Mouse (Mus musculus) limb, embryonic 14.5 days (tissue): ENCODE data around the gene Psmb3. TPM values are rescaled to one million over a fixed set of nuclear protein-coding genes. Genes with fewer than 3 reads are reported as not detected.
"Not testable (repeated sequence)": the region's sequence is repeated elsewhere in the genome, so short reads cannot be mapped to it uniquely, and the experiment has no call there.

ENCODE experiments used
- ATAC-seq: fragments of 200-750 bp; cut with Nextera tagmentation; 2 replicates; pipeline ENCODE4 v1.8.0; 2017; ENCODE audit warnings: low read depth, moderate number of reproducible peaks, moderate TSS enrichment; ENCODE audit not compliant: low FRiP score
- DNase-seq: peaks from one replicate; pipeline ENCODE4 v3.0.0-alpha.2; 2015; ENCODE audit warnings: low spot score
- H3K27ac ChIP-seq: fragments of 300-500 bp; sonication (generic); replicated peaks from 2 replicates; pipeline ENCODE4 v1.5.1; 2014; ENCODE audit warnings: low read depth, mild to moderate bottlenecking, low read length, moderate library complexity, mixed read lengths
- H3K27me3 ChIP-seq: fragments of 300-500 bp; sonication (generic); 2 replicates; pipeline ENCODE4 v1.6.1; 2014; ENCODE audit warnings: low read length, mixed read lengths; ENCODE audit not compliant: control insufficient read depth, insufficient read depth
- H3K36me3 ChIP-seq: fragments of 300-500 bp; sonication (generic); 2 replicates; pipeline ENCODE4 v1.6.1; 2014; ENCODE audit warnings: mild to moderate bottlenecking, low read length, moderate library complexity, mixed read lengths; ENCODE audit not compliant: control insufficient read depth, insufficient read depth
- H3K4me1 ChIP-seq: fragments of 300-500 bp; sonication (generic); 2 replicates; pipeline ENCODE4 v1.6.1; 2014; ENCODE audit warnings: antibody characterized with exemption, low read length, mixed read lengths; ENCODE audit not compliant: control insufficient read depth, insufficient read depth
- H3K4me2 ChIP-seq: fragments of 300-500 bp; sonication (generic); replicated peaks from 2 replicates; pipeline ENCODE4 v1.6.1; 2014; ENCODE audit warnings: low read depth, mild to moderate bottlenecking, low read length, moderate library complexity; ENCODE audit not compliant: severe bottlenecking
- H3K4me3 ChIP-seq: fragments of 300-500 bp; sonication (generic); replicated peaks from 2 replicates; pipeline ENCODE4 v1.5.1; 2014; ENCODE audit warnings: low read length
- H3K9ac ChIP-seq: fragments of 300-500 bp; sonication (generic); 2 replicates; pipeline ENCODE4 v1.6.1; 2014; ENCODE audit warnings: mild to moderate bottlenecking, low read depth, low read length, moderate library complexity; ENCODE audit not compliant: severe bottlenecking
- H3K9me3 ChIP-seq: fragments of 300-500 bp; sonication (generic); 2 replicates; pipeline ENCODE4 v1.6.1; 2016; ENCODE audit warnings: low read length; ENCODE audit not compliant: control insufficient read depth
- POLR2A ChIP-seq: fragments of 200-500 bp; IDR thresholded peaks from 2 replicates; pipeline ENCODE4 v1.8.0; 2012; ENCODE audit warnings: inconsistent platforms, mild to moderate bottlenecking, moderate library complexity, borderline replicate concordance; ENCODE audit not compliant: insufficient read depth, insufficient read length; ENCODE audit errors: extremely low read depth
- WGBS: fragments of 180-500 bp; shearing (Covaris S2); extraction: QIAGEN DNeasy Blood & Tissue Kit; methylation state at CpG from one replicate; pipeline ENCODE4 v1.1.7; 2014; 5-methylcytosine and 5-hydroxymethylcytosine counted together
- polyA plus RNA-seq, 2 experiments: library from polyadenylated mRNA; depleted of rRNA in 1 of 2; stranded (reverse) in 1 of 2; unstranded in 1 of 2; fragments of >200 nt; fragmentation: Nextera tagmentation in 1 of 2; extraction: Ambion mirVana in 1 of 2; gene quantifications; 2 replicates each; pipeline versions ENCODE4 v1.2.1 to v1.2.3; 2012 to 2014

Gene Psmb3
- polyA plus RNA-seq, 2 experiments: 368 to 508 TPM

DNA sequence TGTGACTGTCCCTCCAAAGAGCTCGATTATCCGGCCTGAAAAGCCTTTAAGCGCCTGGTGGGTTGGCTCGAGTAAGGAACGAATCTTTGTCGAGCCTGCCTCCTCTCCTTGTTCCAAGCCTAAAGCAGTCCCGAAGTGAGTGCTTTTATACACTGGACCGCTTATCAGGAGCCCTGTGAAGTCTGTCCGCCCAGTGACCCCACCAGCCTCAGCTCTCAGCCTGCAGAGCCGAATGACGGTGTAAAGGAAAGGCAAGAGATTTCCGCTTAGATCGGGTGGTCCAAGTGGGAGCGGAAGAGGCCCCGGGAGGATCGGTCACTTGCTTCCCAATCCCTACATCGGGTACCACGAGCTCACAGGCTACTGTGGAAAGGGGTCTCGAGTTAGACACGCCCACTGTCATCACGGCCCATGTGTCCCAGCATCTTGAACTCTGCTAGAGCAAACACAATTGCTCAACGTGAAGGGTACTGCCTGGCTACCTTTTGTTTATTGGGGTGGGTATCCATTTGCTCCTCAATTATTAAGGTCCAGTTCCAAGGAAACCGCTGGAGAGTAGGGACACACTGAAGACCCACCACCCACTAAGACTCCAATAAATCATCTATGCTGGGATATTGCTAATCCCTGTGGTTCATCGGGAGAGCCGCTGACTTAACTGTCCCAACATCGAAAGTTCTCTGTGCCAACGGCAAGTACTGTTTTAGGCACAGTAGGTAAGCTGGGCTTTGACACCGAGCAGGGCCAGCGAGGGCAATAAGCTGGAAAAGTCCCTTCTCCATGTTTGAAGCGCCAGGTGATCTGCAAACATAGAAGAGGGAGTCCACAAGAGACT is 2.2 kb upstream of the Psmb3 start:
- H3K27ac ChIP-seq: peak overlapping the region; percentile 97
- no peaks in the 10 kb centered on the region for H3K27me3 ChIP-seq
- H3K9me3 ChIP-seq: no peaks in the 10 kb centered on the region
- H3K36me3 ChIP-seq: peaks cover 14% of the 10 kb centered on the region
- H3K4me3 ChIP-seq: peak overlapping the region; percentile 98
- peaks cover 36% of the 10 kb centered on the region for H3K4me1 ChIP-seq
- H3K4me2 ChIP-seq: peak overlapping the region; percentile 87
- peak; percentile 53 for DNase-seq
- WGBS: 17% methylated on average over 30 of the region's 30 CpGs
- no peak for ATAC-seq
- H3K9ac ChIP-seq: peak overlapping the region; percentile 91
- peak; percentile 41; the same call in 1 of the 2 replicates for TF ChIP-seq POLR2A

- Histone ChIP-seq H3K36me3 (peaks cover 19% of the 10 kb centered on the region), H3K27me3 (no peaks in the 10 kb centered on the region), H3K9ac (no peak overlapping the region), H3K4me3 (peak overlapping the region; percentile 98), H3K9me3 (no peaks in the 10 kb centered on the region), H3K4me2 (peak overlapping the region; percentile 85), H3K4me1 (peaks cover 28% of the 10 kb centered on the region), H3K27ac (no peak overlapping the region; the same call in 1 of the 2 replicates)
- ATAC-seq (no peak), DNase-seq (no peak)
- TF ChIP-seq POLR2A: no peak
- 53% methylated on average over 15 of the region's 15 CpGs for WGBS
Measured at GRCm38 (mm10) chr11:97701581-97702392, 1.4 kb upstream of the Psmb3 start.

DNA sequence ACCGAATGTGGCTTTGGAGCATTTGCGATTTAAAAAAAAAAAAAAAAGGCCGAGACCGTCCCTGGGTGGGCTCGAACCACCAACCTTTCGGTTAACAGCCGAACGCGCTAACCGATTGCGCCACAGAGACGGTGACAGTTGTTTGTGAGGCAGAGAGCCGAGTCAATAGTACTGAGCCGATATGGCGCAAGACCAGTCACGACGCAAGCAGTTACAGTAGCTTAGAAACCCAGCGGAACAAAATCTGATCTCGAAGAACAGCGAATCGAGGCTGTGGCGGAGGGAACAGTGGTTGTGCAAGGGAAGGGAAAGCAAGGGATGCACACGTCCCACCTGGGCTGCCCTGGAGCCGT is 830 bp upstream of the Psmb3 start:
- Histone ChIP-seq H3K27me3 (no peaks in the 10 kb centered on the region), H3K4me3 (peak overlapping the region; percentile 81), H3K4me1 (peaks cover 23% of the 10 kb centered on the region), H3K36me3 (peaks cover 22% of the 10 kb centered on the region), H3K27ac (peak overlapping the region; percentile 77), H3K9me3 (no peaks in the 10 kb centered on the region), H3K9ac (peak overlapping the region; percentile 55), H3K4me2 (peak overlapping the region; percentile 85)
- 2% methylated on average over 24 of the region's 24 CpGs for WGBS
- peak; percentile 68 for DNase-seq
- no peak for ATAC-seq
- TF ChIP-seq POLR2A: no peak

- WGBS: 65% methylated on average over 2 of the region's 2 CpGs
- H3K4me2 ChIP-seq, H3K4me3 ChIP-seq, H3K27ac ChIP-seq, ATAC-seq, H3K4me1 ChIP-seq, DNase-seq, H3K9me3 ChIP-seq, H3K9ac ChIP-seq, H3K27me3 ChIP-seq: not testable (repeated sequence)
- peaks cover 72% of the 10 kb centered on the region for H3K36me3 ChIP-seq
Measured at GRCm38 (mm10) chr11:97710067-97710466, 6.9 kb downstream of the Psmb3 start.

DNA sequence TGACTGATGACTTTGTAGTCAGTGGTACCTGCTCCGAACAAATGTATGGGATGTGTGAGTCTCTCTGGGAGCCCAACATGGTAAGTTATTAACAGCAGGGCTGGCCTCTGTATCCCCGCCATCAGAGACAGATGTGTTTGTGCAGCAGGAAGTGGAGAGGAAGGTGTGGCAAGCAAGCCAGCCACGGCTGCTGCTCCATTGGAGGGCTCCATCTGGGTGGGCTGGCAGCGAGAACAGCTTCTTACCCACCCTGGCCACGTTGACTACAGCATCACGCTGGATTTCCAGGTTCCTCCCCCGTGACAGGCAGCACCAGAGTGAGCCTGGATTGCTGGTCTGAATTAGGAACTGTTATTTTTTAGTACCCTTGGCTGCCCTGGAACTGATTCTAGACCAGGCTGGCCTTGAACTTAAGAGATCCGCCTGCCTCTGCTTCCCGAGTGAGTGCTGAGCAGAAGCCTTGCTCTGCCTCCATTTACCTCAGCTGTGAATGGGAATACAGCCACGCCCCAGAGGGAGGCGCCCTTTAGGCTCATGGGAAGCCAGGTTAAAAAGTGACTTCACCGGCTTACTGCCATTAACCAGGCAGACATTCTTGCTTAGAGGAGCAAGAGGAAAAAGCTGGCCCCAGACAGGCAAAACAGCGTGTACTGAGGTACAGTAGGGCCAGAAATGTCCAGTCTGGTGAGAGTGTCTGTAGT is 8.2 kb downstream of the Psmb3 start:
- no peak overlapping the region for H3K4me3 ChIP-seq
- H3K4me2 ChIP-seq: no peak overlapping the region
- H3K9me3 ChIP-seq: no peaks in the 10 kb centered on the region
- no peaks in the 10 kb centered on the region for H3K27me3 ChIP-seq
- H3K36me3 ChIP-seq: peaks cover 65% of the 10 kb centered on the region
- 72% methylated on average over 13 of the region's 13 CpGs for WGBS
- H3K4me1 ChIP-seq: no peaks in the 10 kb centered on the region
- H3K27ac ChIP-seq: no peak overlapping the region
- no peak for TF ChIP-seq POLR2A
- no peak for DNase-seq
- ATAC-seq: no peak
- no peak overlapping the region for H3K9ac ChIP-seq
